Mouse (Mus musculus) CH12.LX (cell line): ENCODE measurements around the gene Tmem130.
A peak's percentile ranks its signal among the peaks of the same experiment; 100 is the strongest.

ENCODE experiments used
- CTCF ChIP-seq, 2 experiments: IDR thresholded peaks in 1 of 2; conservative IDR thresholded peaks in 1 of 2; 2 replicates each; pipeline ENCODE4 v1.5.1; 2011 to 2012; ENCODE audit warnings: low read depth in 2 of 2, low read length in 2 of 2, improper control_type of control experiment in 1 of 2, inconsistent platforms in 1 of 2, mild to moderate bottlenecking in 1 of 2, moderate library complexity in 1 of 2
- MAX ChIP-seq: IDR thresholded peaks from 2 replicates; pipeline ENCODE4 v1.6.1; 2011; ENCODE audit warnings: low read length, improper control_type of control experiment
- NRF1 ChIP-seq: IDR thresholded peaks from 2 replicates; pipeline ENCODE4 v1.6.1; 2014; ENCODE audit warnings: low read depth, mild to moderate bottlenecking, inconsistent platforms, low read length, improper control_type of control experiment, moderate library complexity

DNA sequence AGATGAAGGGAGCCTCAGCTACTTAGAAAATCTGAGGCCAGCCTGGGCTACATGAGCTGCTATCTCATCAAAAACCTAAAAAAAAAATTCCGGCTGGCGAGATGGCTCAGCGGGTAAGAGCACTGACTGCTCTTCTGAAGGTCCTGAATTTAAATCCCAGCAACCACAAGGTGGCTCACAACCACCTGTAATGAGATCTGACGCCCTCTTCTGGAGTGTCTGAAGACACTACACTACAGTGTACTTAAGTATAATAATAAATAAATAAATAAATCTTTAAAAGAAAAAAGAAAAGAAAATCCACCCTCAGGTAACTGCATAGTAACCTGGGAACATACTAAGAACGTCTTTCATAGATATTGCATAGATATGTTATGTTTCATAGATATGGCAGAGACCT is 31.8 kb upstream of the Tmem130 start:
- TF ChIP-seq CTCF (conservative IDR thresholded peaks at IDR 0.05 in 1 of 2, IDR thresholded peaks at IDR 0.05 in 1 of 2; ENCODE audit: low read depth in 2 of 2, low read length in 2 of 2) (peak in 1 of 2 experiments; percentile 41; a peak in 2 of 4 replicates), NRF1 (no peak), MAX (no peak)
